In genomic region chr13:70348456-70348855, GRCm38 (mm10) we compare ENCODE assay signal across 24 mouse cellular contexts.
"Had no signal": no experiment of that assay in that cellular context is flagged by ENCODE, and none has a peak within 500 bp of the region (broad histone marks: within the 10 kb centered on the region; RNA-seq: fewer than 3 reads in every experiment).

No protein-coding gene starts in this region.

- H3K4me2 ChIP-seq: heart, embryonic 11.5 days; heart, embryonic 13.5 days; heart, embryonic 15.5 days; hindbrain, embryonic 13.5 days; hindbrain, embryonic 15.5 days; kidney, embryonic 15.5 days; limb, embryonic 13.5 days; limb, embryonic 15.5 days had no signal

- H3K4me3 ChIP-seq: heart, adult 2 months; heart, embryonic 13.5 days; heart, embryonic 15.5 days; hindbrain, embryonic 13.5 days; hindbrain, embryonic 15.5 days; kidney, embryonic 15.5 days; limb, embryonic 13.5 days; limb, embryonic 15.5 days had no signal

- H3K9me3 ChIP-seq: heart, embryonic 15.5 days; hindbrain, embryonic 13.5 days; hindbrain, embryonic 15.5 days; kidney, embryonic 15.5 days; limb, embryonic 15.5 days had no signal

- DNase-seq: gastrocnemius, postnatal 14 days; gastrocnemius, postnatal 36 days; heart, adult 2 months; heart, postnatal 14 days; heart, postnatal 36 days; kidney, adult 11 months; kidney, adult 2 months; kidney, adult 9 months; kidney, postnatal 14 days; kidney, postnatal 36 days; layer of hippocampus, adult 9-11 months; layer of hippocampus, postnatal 36 days; left cerebral cortex, postnatal 4 days had no signal

- H3K4me1 ChIP-seq: heart, embryonic 13.5 days; heart, embryonic 15.5 days; limb, embryonic 13.5 days; limb, embryonic 15.5 days had no signal

- ATAC-seq: hindbrain, postnatal 0 days; intestine, embryonic 16.5 days had no signal

- H3K27me3 ChIP-seq: heart, embryonic 13.5 days; heart, embryonic 15.5 days; hindbrain, embryonic 13.5 days; hindbrain, embryonic 15.5 days; kidney, embryonic 15.5 days; limb, embryonic 13.5 days; limb, embryonic 15.5 days had no signal

- H3K36me3 ChIP-seq: heart, embryonic 13.5 days; heart, embryonic 15.5 days; hindbrain, embryonic 13.5 days; hindbrain, embryonic 15.5 days; kidney, embryonic 15.5 days; limb, embryonic 13.5 days; limb, embryonic 15.5 days had no signal

- H3K9ac ChIP-seq: heart, embryonic 13.5 days; heart, embryonic 15.5 days; hindbrain, embryonic 13.5 days; hindbrain, embryonic 15.5 days; kidney, embryonic 15.5 days; limb, embryonic 13.5 days; limb, embryonic 15.5 days had no signal

- H3K27ac ChIP-seq: heart, adult 2 months; heart, embryonic 13.5 days; heart, embryonic 15.5 days; hindbrain, embryonic 13.5 days; hindbrain, embryonic 15.5 days; hindbrain, postnatal 0 days; kidney, embryonic 15.5 days; kidney, postnatal 0 days; limb, embryonic 13.5 days; limb, embryonic 15.5 days had no signal
